Mouse (Mus musculus) lung, adult 2 months (tissue): ENCODE measurements around the gene Klhl10. TPM values are rescaled to one million over a fixed set of nuclear protein-coding genes. Genes with fewer than 3 reads are reported as not detected.
A peak's percentile ranks its signal among the peaks of the same experiment; 100 is the strongest.

Source experiments
- DNase-seq: peaks from one replicate; pipeline ENCODE4 v3.0.0; 2022
- H3K4me1 ChIP-seq: fragments of 200-500 bp; 2 replicates; pipeline ENCODE4 v1.6.1; 2011; ENCODE audit warnings: low read length; ENCODE audit not compliant: control insufficient read depth, insufficient read depth
- H3K4me3 ChIP-seq: fragments of 200-500 bp; replicated peaks from 2 replicates; pipeline ENCODE3; 2011; ENCODE audit warnings: low read depth, mild to moderate bottlenecking, control low read depth, low read length; ENCODE audit errors: extremely low read depth
- CTCF ChIP-seq: fragments of 200-500 bp; IDR thresholded peaks from 2 replicates; pipeline ENCODE4 v1.5.1; 2011; ENCODE audit warnings: mild to moderate bottlenecking, low read length, control low read depth; ENCODE audit not compliant: insufficient read depth
- POLR2A ChIP-seq: fragments of 200-500 bp; IDR thresholded peaks from 2 replicates; pipeline ENCODE4 v1.6.1; 2011; ENCODE audit warnings: low read depth, mild to moderate bottlenecking, control low read depth, low read length, borderline replicate concordance; ENCODE audit errors: extremely low read depth
- WGBS: fragments of 180-500 bp; shearing (Covaris S2); methylation state at CpG from one replicate; pipeline ENCODE4 v1.1.7; 2018; 5-methylcytosine and 5-hydroxymethylcytosine counted together
- polyA plus RNA-seq: library from polyadenylated mRNA; depleted of rRNA; stranded (reverse); fragments of >200 nt; gene quantifications from 2 replicates; pipeline ENCODE4 v1.2.3, GENCODE M21; 2012

Gene Klhl10
- polyA plus RNA-seq, 1 experiment: 0.49 TPM

DNA sequence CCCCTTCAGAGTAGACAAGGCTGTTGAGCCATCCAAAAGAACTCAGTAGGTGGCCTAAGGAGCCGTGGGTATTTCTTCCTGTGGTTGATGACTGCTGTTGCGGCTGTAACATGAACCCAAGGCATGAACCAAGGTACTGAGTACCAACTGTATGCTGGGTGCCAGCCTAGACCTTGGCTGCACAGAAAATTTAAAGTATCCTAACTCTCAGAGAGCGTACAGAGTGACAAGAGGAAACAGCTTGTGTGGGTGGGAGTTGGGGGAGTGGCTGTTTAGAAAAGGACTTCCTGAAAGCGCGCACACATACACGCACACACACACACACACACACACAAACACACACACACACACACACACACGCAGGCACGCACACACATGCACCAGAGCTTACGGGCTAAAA, 42.4 kb upstream of the Klhl10 start:
- H3K4me1 ChIP-seq: peaks cover 27% of the 10 kb centered on the region
- no peak overlapping the region for H3K4me3 ChIP-seq
- WGBS: 43% methylated on average over 9 of the region's 9 CpGs
- peak; percentile 25 for DNase-seq
- no peak for TF ChIP-seq POLR2A
- TF ChIP-seq CTCF: no peak

DNA sequence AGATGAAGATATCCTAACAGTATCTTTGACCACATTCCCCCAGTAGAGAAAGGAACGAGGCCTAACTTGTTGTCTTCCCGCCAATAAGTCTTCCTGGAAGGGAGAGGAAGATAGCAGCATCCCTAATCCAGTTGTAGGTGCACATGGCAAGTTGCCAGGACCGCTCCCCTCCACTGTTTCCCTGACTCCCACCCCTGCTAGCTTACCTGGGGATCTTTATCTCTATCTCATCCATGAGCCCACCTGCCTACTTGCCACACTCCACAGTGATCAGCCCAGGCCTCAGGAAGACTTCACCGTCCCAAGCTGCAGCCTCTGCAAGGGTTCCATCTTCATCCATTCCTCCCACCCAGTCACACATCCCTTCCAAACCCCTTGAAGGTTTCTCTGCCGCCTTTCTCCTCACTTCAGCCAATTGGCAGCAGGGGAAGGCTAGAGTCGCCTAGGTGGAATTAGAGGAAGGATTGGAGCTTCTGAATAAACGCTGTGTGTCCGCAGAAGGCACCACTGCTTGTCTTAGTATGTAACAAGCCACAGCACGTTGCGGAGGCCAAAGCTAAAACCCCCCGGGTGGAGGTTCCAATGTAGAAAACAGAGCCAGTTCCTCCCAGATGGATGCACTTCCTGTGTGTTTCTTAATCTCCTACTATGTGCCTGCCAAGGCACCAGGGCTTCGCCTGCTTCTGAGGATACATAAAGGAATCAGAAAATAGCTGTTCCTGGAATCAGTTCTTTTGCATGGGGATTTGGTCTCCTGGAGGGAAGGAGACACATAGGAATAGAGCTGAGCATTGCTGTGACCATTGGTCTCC, 41.8 kb upstream of the Klhl10 start:
- Histone ChIP-seq H3K4me1 (peaks cover 22% of the 10 kb centered on the region), H3K4me3 (no peak overlapping the region)
- TF ChIP-seq CTCF: no peak
- no peak for TF ChIP-seq POLR2A
- no peak for DNase-seq
- whole genome bisulfite sequencing: 53% methylated on average over 12 of the region's 12 CpGs

DNA sequence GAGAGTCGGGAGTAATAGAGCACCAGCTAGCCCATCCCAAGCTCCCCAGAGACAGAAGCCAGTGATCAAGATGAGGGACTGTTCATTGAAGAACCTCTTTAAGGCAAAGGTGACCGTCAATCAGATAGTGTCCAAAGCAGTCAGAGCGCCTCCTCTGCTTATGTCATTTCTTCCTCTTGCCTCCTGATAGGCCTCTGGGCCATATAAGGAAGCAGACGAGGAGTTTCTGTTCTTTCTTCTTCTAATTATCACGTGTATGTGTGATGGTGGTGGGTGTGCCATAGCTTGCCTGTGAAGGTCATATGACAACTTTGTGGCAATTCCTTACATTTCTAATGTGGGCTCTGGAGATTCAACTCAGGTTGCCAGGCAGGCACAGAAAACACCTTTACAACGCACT, 40.9 kb upstream of the Klhl10 start:
- 72% methylated on average over 6 of the region's 6 CpGs for WGBS

DNA sequence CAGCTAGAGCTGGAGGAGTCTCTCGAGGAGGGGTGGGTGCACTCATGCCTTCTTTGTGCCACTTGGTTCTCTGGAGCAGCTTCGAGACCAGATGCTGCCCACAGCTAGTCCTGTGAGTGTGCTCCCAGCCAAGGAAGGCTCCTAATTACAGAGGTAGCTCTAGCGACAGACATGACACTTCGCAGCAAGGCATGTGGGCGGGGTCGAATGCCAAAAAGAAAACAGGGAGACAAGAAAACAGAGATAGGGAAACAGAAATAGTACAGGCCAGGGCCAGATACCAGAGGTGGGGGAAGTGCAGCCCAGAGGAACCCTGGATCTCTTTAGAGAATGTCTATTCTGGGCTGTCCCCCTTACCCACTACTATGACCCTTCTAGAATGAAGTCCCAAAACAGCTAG, 39.5 kb upstream of the Klhl10 start:
- 36% methylated on average over 6 of the region's 6 CpGs for WGBS

More for the DNA sequence above, 40.9 kb upstream of the Klhl10 start:
- TF ChIP-seq CTCF: no peak
- TF ChIP-seq POLR2A: no peak
- no peak for DNase-seq
- Histone ChIP-seq H3K4me3 (no peak overlapping the region), H3K4me1 (peaks cover 20% of the 10 kb centered on the region)

DNA sequence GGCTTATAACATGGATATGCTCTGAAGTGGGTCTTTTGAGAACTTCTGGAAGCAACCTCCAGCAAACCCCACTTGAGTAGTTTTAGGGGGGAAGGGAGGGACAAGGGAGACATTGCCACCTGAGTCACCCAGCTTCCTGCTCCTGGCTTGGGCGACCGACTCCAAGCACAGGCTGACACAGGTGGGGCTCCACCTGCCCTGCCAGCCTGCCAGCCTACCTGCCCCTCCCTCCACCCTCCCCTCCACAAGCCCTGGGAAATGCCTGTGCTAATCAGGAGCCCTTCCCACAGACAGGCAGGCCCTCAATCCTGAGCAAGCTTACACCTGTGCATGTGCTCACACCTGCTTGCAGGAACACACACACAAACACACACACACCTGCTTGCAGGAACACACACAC, 39.0 kb upstream of the Klhl10 start:
- peak; percentile 38 for DNase-seq
- Histone ChIP-seq H3K4me1 (peaks cover 20% of the 10 kb centered on the region), H3K4me3 (no peak overlapping the region)
- TF ChIP-seq POLR2A (no peak), CTCF (no peak)
- 55% methylated on average over 2 of the region's 2 CpGs for WGBS

More for the DNA sequence above, 39.5 kb upstream of the Klhl10 start:
- peaks cover 20% of the 10 kb centered on the region for H3K4me1 ChIP-seq
- TF ChIP-seq POLR2A (no peak), CTCF (no peak)
- no peak overlapping the region for H3K4me3 ChIP-seq
- DNase-seq: peak; percentile 28

DNA sequence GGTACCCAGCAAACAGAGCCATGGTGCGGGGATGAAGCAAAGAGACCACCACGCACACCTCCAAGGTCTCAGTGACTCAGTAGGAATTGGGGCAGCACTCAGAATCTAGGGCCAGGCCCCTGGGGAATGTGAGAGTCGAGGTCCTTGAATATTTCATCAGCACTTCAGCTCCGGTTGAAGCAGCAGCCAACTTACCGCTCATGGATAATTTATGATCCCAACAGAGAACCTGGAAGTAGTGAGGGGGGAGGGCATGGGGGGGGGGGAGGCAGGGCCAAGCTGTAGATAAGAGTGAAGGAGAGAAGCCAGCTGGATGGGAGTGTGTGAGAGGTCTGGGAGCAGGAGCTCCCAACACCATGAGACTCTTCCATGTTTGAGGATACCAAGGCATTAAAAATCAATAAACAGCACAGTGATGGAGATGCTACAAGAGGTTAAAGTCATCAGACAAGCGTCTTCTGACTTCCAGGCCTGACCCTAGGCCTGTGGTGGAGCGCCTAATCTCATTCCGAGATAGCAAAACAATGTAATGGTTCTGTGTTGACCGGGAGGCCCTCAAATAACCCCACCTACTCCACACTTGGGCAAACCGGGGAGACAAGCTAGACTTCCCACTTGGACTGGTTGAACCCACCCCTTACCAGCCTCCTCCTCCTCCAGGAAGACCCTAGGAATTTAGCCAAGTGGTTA, 38.1 kb upstream of the Klhl10 start:
- H3K4me1 ChIP-seq: peaks cover 14% of the 10 kb centered on the region

GRCm38 (mm10) chr11:100404456-100405074, 37.2 kb upstream of the Klhl10 start:
- no peak overlapping the region for H3K4me3 ChIP-seq
- peaks cover 14% of the 10 kb centered on the region for H3K4me1 ChIP-seq
- WGBS: 95% methylated on average over 3 of the region's 3 CpGs
- no peak for DNase-seq
- TF ChIP-seq POLR2A: no peak

More for the DNA sequence above, 38.1 kb upstream of the Klhl10 start:
- H3K4me3 ChIP-seq: no peak overlapping the region
- 42% methylated on average over 10 of the region's 10 CpGs for WGBS
- peak; percentile 25 for DNase-seq
- TF ChIP-seq CTCF: no peak
- no peak for TF ChIP-seq POLR2A

DNA sequence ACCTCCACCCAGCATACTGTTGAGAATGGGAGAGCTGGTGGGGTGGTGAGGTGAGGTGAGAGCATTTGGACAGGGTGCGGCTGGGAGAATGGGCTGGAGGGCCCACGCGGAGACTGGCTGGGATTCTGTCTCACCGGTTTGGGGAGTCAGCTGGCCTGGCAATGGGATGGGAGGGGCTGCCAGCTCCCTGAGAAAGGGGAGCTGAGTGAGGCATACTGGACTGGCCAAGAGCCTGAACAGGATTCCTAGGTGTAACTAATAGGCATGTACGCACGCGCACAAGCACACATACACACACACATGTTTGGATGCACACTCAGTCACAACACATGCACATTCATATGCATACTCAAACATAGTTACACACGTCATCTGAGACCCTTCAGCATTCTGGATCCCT, 35.4 kb upstream of the Klhl10 start:
- TF ChIP-seq CTCF: no peak
- TF ChIP-seq POLR2A: no peak
- no peak for DNase-seq
- WGBS: 77% methylated on average over 8 of the region's 8 CpGs
- H3K4me3 ChIP-seq: no peak overlapping the region
- H3K4me1 ChIP-seq: peaks cover 11% of the 10 kb centered on the region

DNA sequence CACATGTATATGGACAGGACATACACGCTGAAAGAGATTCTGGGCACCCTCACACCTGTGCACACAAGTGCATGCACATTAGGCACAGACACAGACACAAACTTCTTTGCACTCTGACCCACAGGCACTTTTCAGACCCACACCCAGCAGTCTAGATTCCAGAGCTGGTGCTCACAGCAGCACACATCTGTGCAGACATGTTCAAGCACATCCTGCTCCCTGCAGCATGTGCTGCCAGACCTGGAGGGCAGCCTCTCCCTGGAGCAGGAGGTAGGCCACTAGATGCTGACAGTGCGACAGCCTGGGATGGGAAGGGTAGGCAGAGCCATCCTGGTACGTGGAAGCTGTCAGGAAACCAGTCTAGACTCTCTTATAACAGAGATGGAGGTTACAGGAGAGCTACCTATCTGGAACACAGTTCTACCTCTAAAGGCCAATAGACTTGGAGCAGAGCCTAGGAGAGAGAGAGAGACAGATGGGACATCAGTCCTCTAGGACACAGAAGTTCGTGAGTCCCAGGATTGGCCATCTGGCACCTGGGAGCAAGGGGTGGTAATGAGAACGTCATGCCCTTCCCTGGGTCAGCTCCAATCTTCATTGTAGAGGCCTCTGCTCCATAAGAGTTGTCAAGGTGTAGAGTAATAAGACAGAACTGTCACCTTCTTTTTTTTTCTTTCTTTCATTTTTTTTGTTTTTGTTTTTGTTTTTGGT, 34.6 kb upstream of the Klhl10 start:
- TF ChIP-seq POLR2A (no peak), CTCF (no peak)
- DNase-seq: no peak
- Histone ChIP-seq H3K4me3 (no peak overlapping the region), H3K4me1 (peaks cover 8% of the 10 kb centered on the region)
- 89% methylated on average over 5 of the region's 5 CpGs for WGBS
